Mouse (Mus musculus): ENCODE measurements around the gene Guca1b.

GRCm38 (mm10) chr17:47441296-47442051 is 56.3 kb downstream of the Guca1b start:
- TF ChIP-seq HCFC1 (IDR thresholded peaks at IDR 0.05; ENCODE audit: low read depth, low read length) = no peak
- TF ChIP-seq E2F4 (IDR thresholded peaks at IDR 0.05; ENCODE audit: borderline replicate concordance, low read depth, low read length) = no peak
- peak; percentile 68; the same call in 1 of the 2 replicates for TF ChIP-seq MAX (IDR thresholded peaks at IDR 0.05; ENCODE audit: low read length)
- TF ChIP-seq ETS1 (IDR thresholded peaks at IDR 0.05; ENCODE audit: low read depth, low read length) = no peak
- TF ChIP-seq CTCF (IDR thresholded peaks at IDR 0.05 in 2 of 3, conservative IDR thresholded peaks at IDR 0.05 in 1 of 3; ENCODE audit: control insufficient read depth in 1 of 3, insufficient read depth in 1 of 3, low read depth in 2 of 3, low read length in 3 of 3, poor library complexity in 1 of 3, severe bottlenecking in 1 of 3) = no peak
- TF ChIP-seq MXI1 (IDR thresholded peaks at IDR 0.05; ENCODE audit: low read depth, low read length) = no peak

All from MEL (cell line).